Mouse (Mus musculus) brain, embryonic 14.5 days (tissue): ENCODE measurements around the gene Setd4.

ENCODE experiments used
- CTCF ChIP-seq: fragments of 200-500 bp; IDR thresholded peaks from 2 replicates; pipeline ENCODE4 v1.5.1; 2012; ENCODE audit warnings: inconsistent platforms, mild to moderate bottlenecking, moderate library complexity, borderline replicate concordance; ENCODE audit not compliant: insufficient read depth, insufficient read length; ENCODE audit errors: extremely low read depth
- POLR2A ChIP-seq: fragments of 200-500 bp; IDR thresholded peaks from 2 replicates; pipeline ENCODE4 v1.6.1; 2012; ENCODE audit warnings: mild to moderate bottlenecking, inconsistent platforms, borderline replicate concordance; ENCODE audit not compliant: poor library complexity, insufficient read depth, insufficient read length, severe bottlenecking; ENCODE audit errors: extremely low read depth

DNA sequence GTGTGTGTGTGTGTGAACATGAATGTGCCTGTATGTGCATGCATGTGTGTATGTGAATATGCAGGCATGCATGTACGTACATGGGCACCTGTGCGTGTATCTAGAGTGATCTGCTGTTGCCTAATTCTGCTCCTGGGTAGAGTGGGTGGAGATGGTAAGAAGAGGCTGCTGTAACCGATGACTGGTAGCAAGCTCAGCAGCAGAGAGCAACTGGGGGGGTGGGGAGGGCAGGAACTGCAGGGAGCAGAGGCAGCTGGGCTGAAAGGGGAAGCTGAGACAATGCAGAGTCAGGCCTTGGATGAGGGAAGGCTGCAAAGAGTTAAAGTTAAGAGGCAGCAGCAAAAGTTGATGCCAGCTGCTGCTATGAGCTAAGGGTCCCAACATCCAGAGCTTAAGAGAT, 56.7 kb downstream of the Setd4 start:
- TF ChIP-seq POLR2A (no peak), CTCF (no peak)
